Mouse (Mus musculus): ENCODE data around the gene Adcy9. TPM values are rescaled to one million over a fixed set of nuclear protein-coding genes. Genes with fewer than 3 reads are reported as not detected.
"Not testable (repeated sequence)": the region's sequence is repeated elsewhere in the genome, so short reads cannot be mapped to it uniquely, and the experiment has no call there.

Adcy9 gene
- polyA plus RNA-seq, 1 experiment from 2014 or later: 2.8 TPM

- Histone ChIP-seq H3K9me3 (replicated peaks) (no peaks in the 10 kb centered on the region), H3K9ac (no peak overlapping the region), H3K27me3 (no peaks in the 10 kb centered on the region), H3K4me3 (no peak overlapping the region), H3K27ac (no peak overlapping the region), H3K4me1 (no peaks in the 10 kb centered on the region), H3K4me2 (replicated peaks) (no peak overlapping the region), H3K36me3 (no peaks in the 10 kb centered on the region)
- no peak for ATAC-seq (ENCODE audit: low FRiP score)
- 51% methylated on average over 3 of the region's 3 CpGs for WGBS
Observed at GRCm38 (mm10) chr16:4367930-4368329, 52.4 kb downstream of the Adcy9 start.

- H3K4me1 ChIP-seq: no peaks in the 10 kb centered on the region
- H3K9ac ChIP-seq: no peak overlapping the region
- H3K27ac ChIP-seq: no peak overlapping the region
- no peaks in the 10 kb centered on the region for H3K27me3 ChIP-seq
- WGBS: 86% methylated on average over 1 of the region's 1 CpGs
- ATAC-seq (ENCODE audit: low FRiP score): no peak
- no peak overlapping the region for H3K4me3 ChIP-seq
- no peak overlapping the region for H3K4me2 ChIP-seq (replicated peaks)
- no peaks in the 10 kb centered on the region for H3K36me3 ChIP-seq
- H3K9me3 ChIP-seq (replicated peaks): no peaks in the 10 kb centered on the region
Observed at GRCm38 (mm10) chr16:4367291-4367690, 53.0 kb downstream of the Adcy9 start.

- no peaks in the 10 kb centered on the region for H3K27me3 ChIP-seq
- no peak overlapping the region for H3K27ac ChIP-seq
- 92% methylated on average over 3 of the region's 3 CpGs for WGBS
- no peaks in the 10 kb centered on the region for H3K9me3 ChIP-seq (replicated peaks)
- ATAC-seq (ENCODE audit: low FRiP score): no peak
- no peaks in the 10 kb centered on the region for H3K4me1 ChIP-seq
- no peak overlapping the region for H3K9ac ChIP-seq
- no peaks in the 10 kb centered on the region for H3K36me3 ChIP-seq
- H3K4me3 ChIP-seq: no peak overlapping the region
- H3K4me2 ChIP-seq (replicated peaks): no peak overlapping the region
Observed at GRCm38 (mm10) chr16:4366671-4367070, 53.6 kb downstream of the Adcy9 start.

GRCm38 (mm10) chr16:4363341-4364116, 56.8 kb downstream of the Adcy9 start:
- no peak overlapping the region for H3K9ac ChIP-seq
- H3K4me2 ChIP-seq (replicated peaks): no peak overlapping the region
- no peaks in the 10 kb centered on the region for H3K9me3 ChIP-seq (replicated peaks)
- H3K27ac ChIP-seq: no peak overlapping the region
- H3K27me3 ChIP-seq: no peaks in the 10 kb centered on the region
- ATAC-seq (ENCODE audit: low FRiP score): no peak
- H3K4me3 ChIP-seq: no peak overlapping the region
- WGBS: 88% methylated on average over 4 of the region's 4 CpGs
- H3K36me3 ChIP-seq: no peaks in the 10 kb centered on the region
- H3K4me1 ChIP-seq: no peaks in the 10 kb centered on the region

GRCm38 (mm10) chr16:4355260-4356043, 64.8 kb downstream of the Adcy9 start:
- WGBS: 52% methylated on average over 4 of the region's 4 CpGs
- no peaks in the 10 kb centered on the region for H3K36me3 ChIP-seq
- ATAC-seq (ENCODE audit: low FRiP score): no peak
- no peak overlapping the region for H3K4me2 ChIP-seq (replicated peaks)
- H3K4me3 ChIP-seq: no peak overlapping the region
- no peaks in the 10 kb centered on the region for H3K27me3 ChIP-seq
- no peaks in the 10 kb centered on the region for H3K4me1 ChIP-seq
- H3K9ac ChIP-seq: no peak overlapping the region
- H3K27ac ChIP-seq: no peak overlapping the region
- H3K9me3 ChIP-seq (replicated peaks): no peaks in the 10 kb centered on the region

GRCm38 (mm10) chr16:4342579-4342978, 77.7 kb downstream of the Adcy9 start:
- H3K4me2 ChIP-seq (replicated peaks): no peak overlapping the region
- no peak overlapping the region for H3K9ac ChIP-seq
- ATAC-seq (ENCODE audit: low FRiP score): no peak
- H3K27ac ChIP-seq: no peak overlapping the region
- no peak overlapping the region for H3K4me3 ChIP-seq
- no peaks in the 10 kb centered on the region for H3K9me3 ChIP-seq (replicated peaks)
- no peaks in the 10 kb centered on the region for H3K4me1 ChIP-seq
- WGBS: 91% methylated on average over 7 of the region's 7 CpGs
- no peaks in the 10 kb centered on the region for H3K27me3 ChIP-seq
- H3K36me3 ChIP-seq: no peaks in the 10 kb centered on the region

- H3K4me3 ChIP-seq: no peak overlapping the region
- WGBS: 85% methylated on average over 14 of the region's 14 CpGs
- H3K4me1 ChIP-seq: no peaks in the 10 kb centered on the region
- no peak overlapping the region for H3K9ac ChIP-seq
- no peak for ATAC-seq (ENCODE audit: low FRiP score)
- H3K4me2 ChIP-seq (replicated peaks): no peak overlapping the region
- no peaks in the 10 kb centered on the region for H3K36me3 ChIP-seq
- H3K27ac ChIP-seq: no peak overlapping the region
- H3K9me3 ChIP-seq (replicated peaks): no peaks in the 10 kb centered on the region
- H3K27me3 ChIP-seq: no peaks in the 10 kb centered on the region
Observed at GRCm38 (mm10) chr16:4341316-4342062, 78.8 kb downstream of the Adcy9 start.

GRCm38 (mm10) chr16:4339216-4339615, 81.1 kb downstream of the Adcy9 start:
- H3K9ac ChIP-seq; H3K9me3 ChIP-seq (replicated peaks); H3K4me3 ChIP-seq; ATAC-seq (ENCODE audit: low FRiP score); H3K36me3 ChIP-seq; H3K4me2 ChIP-seq (replicated peaks); H3K27ac ChIP-seq; H3K4me1 ChIP-seq; H3K27me3 ChIP-seq: not testable (repeated sequence)
- WGBS: 80% methylated on average over 7 of the region's 7 CpGs

- no peaks in the 10 kb centered on the region for H3K36me3 ChIP-seq
- H3K4me1 ChIP-seq: no peaks in the 10 kb centered on the region
- no peak for ATAC-seq (ENCODE audit: low FRiP score)
Observed at GRCm38 (mm10) chr16:4337269-4337668, 83.0 kb downstream of the Adcy9 start.

GRCm38 (mm10) chr16:4333788-4334187, 86.5 kb downstream of the Adcy9 start:
- Histone ChIP-seq H3K36me3 (no peaks in the 10 kb centered on the region), H3K4me3 (no peak overlapping the region), H3K27me3 (no peaks in the 10 kb centered on the region), H3K9me3 (replicated peaks) (no peaks in the 10 kb centered on the region), H3K4me2 (replicated peaks) (no peak overlapping the region), H3K9ac (no peak overlapping the region), H3K27ac (no peak overlapping the region), H3K4me1 (no peaks in the 10 kb centered on the region)
- ATAC-seq (ENCODE audit: low FRiP score): no peak
- 90% methylated on average over 5 of the region's 5 CpGs for WGBS

More at GRCm38 (mm10) chr16:4337269-4337668, 83.0 kb downstream of the Adcy9 start:
- H3K27me3 ChIP-seq: no peaks in the 10 kb centered on the region
- H3K4me2 ChIP-seq (replicated peaks): no peak overlapping the region
- H3K9me3 ChIP-seq (replicated peaks): no peaks in the 10 kb centered on the region
- H3K4me3 ChIP-seq: no peak overlapping the region
- no peak overlapping the region for H3K27ac ChIP-seq
- H3K9ac ChIP-seq: no peak overlapping the region
- 65% methylated on average over 4 of the region's 4 CpGs for WGBS

GRCm38 (mm10) chr16:4333371-4333770, 86.9 kb downstream of the Adcy9 start:
- H3K27ac ChIP-seq: no peak overlapping the region
- 94% methylated on average over 2 of the region's 2 CpGs for WGBS
- no peaks in the 10 kb centered on the region for H3K36me3 ChIP-seq
- no peak for ATAC-seq (ENCODE audit: low FRiP score)
- no peak overlapping the region for H3K4me2 ChIP-seq (replicated peaks)
- H3K4me3 ChIP-seq: no peak overlapping the region
- no peaks in the 10 kb centered on the region for H3K27me3 ChIP-seq
- H3K9me3 ChIP-seq (replicated peaks): no peaks in the 10 kb centered on the region
- no peaks in the 10 kb centered on the region for H3K4me1 ChIP-seq
- H3K9ac ChIP-seq: no peak overlapping the region

- Histone ChIP-seq H3K27ac (no peak overlapping the region), H3K9ac (no peak overlapping the region), H3K4me2 (replicated peaks) (no peak overlapping the region), H3K4me1 (no peaks in the 10 kb centered on the region), H3K36me3 (no peaks in the 10 kb centered on the region), H3K4me3 (no peak overlapping the region), H3K27me3 (no peaks in the 10 kb centered on the region), H3K9me3 (replicated peaks) (no peaks in the 10 kb centered on the region)
- ATAC-seq (ENCODE audit: low FRiP score): no peak
Observed at GRCm38 (mm10) chr16:4327081-4327480, 93.2 kb downstream of the Adcy9 start.
